Mouse (Mus musculus): ENCODE measurements around the gene Hlx.

Hlx gene

DNA sequence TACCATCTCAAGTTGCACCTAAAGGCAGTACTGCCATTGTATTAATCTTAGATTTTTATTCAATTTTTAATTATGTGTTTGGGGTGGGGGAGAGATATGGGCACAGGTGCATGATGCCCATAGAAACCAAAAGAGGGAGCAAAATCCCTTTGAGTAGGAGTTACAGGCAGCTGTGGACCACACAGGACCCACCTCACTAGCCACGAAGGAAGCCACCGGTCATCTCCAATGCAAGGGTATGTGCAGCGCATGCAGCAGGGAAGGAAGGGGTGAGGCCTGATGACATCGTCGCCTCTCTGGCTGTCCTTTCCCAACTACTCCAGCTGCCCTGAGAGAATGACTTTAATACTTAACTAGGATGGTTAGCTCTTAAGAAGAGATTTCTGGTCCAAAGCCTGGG, 18.7 kb downstream of the Hlx start:
- no peak for DNase-seq

DNA sequence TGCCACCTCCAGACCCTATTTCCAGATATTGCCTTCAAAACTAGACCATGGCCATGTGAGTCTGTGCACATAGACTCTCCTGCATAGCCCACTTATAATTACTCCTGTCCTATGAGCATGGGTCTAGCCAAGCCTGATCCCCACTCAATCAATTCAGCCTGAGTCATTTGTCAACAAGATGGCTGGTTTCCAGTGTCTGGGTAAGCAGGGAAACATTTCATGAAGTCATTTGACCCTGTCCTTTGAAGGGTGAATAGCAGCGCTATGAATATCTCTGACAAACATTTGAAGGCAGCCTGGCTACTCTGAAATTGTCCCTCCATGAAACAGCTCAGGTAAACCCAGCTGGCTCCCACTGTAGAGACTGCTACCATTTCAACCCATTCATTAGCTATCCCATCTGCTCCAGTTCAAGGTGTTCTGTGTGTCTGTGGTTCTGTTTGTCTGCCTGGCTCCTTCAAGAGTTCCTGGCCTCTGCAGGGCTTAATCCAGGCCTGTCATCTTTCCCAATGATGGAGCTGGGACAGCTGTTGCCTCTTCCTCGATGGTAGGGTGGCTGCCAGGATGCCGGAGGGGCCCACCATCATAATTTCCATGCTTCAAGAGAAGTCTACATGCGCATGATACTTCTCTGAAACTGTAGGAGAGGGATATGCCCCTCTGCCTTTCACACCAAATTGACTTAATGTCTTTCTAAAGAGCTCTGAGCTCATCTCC, 24.7 kb downstream of the Hlx start:
- DNase-seq = no peak

DNA sequence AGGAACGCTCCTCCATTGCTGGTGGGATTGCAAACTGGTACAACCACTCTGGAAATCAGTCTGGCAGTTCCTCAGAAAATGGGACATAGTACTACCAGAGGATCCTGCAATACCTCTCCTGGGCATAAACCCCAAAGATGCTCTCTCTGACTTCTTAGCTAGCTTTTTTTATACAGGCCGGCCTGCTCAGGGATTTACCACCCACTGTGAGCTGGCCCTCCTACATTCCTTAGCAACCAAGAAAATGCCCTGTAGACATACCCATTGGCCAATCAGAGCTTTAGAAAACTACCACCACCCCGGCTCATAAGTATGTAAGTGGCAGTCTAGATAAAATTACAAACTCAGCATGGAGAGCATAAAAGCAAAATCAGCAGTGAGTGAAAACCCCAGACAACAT, 27.5 kb downstream of the Hlx start:
- no peak for DNase-seq

DNA sequence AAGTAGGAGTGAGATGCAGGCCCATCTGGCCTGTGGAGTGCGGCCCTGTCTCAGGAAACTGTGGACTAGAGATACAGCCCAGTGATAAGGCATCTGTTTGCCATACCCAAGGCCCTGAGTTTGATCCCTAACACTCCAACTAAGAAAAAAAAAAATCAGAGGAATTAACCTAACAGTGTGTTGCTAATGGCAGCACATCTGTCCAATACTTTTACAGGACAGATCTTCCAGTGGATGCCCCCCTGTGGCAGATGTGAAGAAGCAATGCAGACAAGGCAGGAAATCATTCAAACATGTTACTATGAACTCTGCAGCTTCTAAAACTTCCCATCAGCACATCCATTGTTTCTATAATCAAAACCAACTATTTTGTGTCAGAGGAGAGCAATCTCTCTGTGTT, 33.1 kb downstream of the Hlx start:
- no peak for DNase-seq

DNA sequence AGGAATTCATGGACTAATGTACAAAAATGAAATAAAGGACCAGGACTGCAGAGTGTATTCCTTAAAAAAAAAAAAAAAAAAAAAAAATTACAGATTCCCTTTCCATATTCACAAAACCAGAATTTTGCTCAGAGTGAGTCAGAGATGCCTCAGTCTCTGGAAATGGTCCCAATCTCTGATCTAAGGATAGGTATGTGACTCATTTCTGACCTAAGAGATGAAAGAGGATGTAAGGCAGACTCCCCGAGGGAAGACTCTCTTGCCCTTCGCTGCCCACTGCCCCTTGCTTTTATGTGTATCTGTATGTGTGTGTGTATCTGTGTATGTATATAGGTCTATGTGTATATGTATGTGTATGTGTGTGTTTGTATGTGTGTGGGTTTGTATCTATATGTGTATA, 37.0 kb downstream of the Hlx start:
- no peak for DNase-seq

DNA sequence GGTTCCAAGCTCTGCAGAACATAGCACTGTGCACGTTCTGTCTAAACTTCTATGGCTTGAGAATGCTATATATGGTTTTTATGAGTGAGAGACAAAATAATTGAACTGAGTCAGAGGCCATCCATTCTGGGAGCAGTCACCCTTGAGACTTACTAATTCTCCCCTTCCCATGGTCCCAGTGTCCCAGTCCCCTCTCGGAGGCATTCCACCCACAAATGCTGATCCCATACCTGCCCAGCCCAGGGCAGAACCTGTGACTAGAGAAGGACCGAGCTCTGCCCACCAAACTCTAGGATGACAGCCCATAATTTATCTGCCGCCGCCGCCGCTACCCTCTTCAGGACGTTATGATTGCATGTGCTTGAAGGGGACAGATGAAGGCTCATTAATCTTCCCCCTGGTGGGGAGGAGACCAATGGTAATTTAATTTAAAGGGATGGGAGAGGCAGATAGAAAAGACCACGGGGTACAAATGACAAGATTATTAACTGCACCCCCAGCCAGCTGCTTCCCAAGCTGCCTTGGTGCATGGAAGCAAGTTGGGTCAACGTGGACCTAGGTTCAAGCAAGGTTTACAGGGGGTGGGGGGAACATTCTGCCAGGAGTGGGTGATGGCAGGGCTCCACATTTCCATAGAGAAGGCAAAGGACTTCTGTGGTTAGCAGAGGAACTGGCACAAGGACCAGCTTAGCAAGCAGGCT, 40.1 kb downstream of the Hlx start:
- no peak for DNase-seq

DNA sequence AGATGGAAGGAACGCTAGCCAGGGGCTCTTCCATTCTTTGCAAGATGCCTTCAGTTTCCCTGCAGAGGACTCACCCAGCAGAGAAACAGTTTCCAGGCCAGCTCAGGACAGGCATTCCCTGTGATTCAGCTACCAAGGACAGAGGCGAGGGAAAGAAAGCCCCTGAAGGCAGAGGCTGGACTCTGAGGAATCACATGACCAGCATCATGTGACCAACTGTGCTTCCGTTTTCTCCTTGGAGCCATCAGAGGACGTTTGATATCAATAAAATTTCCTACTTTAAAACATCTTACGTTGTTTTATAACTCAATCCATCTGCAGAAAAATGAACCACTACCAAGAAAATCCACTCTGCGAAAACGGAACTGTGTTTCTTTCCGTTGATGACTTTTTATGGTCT, 41.2 kb downstream of the Hlx start:
- no peak for DNase-seq

DNA sequence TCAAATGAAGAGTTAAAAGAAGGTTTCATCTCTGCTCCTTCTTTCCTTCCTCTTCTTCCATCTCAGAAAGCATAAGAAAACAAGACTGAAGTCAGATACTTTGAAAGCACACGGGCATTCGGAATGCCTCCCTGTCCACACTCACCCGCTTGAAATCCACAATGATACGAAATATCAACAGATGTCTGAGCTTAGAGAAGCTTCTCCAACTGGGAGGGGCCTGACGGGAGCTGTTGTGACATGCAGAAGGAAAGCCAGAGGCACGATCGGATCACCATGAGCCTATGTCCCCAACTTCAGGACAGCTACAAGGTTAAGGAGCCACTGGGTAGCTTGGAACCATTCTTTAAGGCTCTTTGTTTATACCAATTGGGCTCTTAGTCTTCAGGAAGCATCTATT, 44.4 kb downstream of the Hlx start:
- DNase-seq = no peak

DNA sequence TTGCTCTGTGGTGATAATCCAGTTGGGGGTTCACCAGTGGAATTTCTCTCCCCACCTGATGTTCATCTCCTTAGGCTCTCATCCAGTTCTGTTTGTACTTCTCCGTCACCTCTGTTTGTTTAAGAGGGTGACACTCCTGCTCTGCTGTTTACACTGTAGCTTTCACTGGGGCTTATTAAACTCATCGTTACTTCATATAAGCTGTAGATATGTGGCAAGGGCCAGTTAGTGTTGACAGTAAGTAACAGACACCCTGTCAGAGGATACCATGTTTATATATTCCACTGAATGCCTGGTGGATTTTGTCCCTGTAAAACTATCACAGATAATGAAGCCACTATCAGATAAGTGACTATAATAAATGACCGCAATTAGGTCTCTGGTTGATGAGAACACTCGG, 44.9 kb downstream of the Hlx start:
- no peak for DNase-seq

DNA sequence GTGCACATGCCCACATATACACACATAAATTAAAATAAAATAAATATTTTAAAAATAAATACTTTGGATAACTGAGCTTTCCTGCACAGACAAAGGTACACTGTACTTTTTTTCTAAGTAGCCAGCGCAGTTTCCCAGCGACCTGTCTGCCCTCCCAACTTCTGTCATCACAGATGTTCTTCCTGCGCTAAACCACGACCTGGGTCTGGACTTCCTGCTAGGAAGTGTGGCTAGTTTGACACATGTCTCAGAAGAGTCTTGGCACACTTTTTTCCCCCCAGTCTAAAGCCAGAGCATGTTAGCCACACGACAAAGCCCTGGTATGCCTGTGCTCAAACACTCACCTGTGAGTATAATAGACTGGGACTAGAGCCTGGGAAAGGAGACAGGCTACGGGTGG, 48.9 kb downstream of the Hlx start:
- no peak for DNase-seq

DNA sequence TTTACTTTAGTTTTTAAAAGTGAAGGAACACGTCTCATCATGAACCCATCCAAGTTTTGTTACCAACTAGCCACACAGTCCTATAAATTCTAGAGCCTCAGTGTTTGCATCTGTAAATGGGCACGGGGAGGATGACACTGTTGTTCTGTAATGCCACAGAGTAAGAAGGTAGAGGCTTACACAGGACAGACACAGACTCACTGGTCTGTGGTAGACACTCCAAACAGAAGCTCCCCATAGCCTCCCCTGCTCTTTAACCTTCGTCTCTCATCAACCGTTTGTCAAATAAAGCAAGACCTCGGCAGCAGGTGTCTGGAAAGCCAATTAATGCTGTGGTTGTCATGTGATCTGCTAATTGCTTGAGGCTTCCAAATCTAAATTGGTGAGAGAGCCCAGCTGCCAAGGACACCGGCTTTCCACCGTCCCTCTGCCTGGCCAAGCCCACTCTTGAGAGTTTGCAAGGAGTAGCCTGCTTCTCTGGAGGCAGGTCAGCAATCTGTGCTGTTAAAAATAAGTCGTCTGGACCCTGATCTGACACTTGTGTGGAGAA, 52.9 kb downstream of the Hlx start:
- no peak for DNase-seq

DNA sequence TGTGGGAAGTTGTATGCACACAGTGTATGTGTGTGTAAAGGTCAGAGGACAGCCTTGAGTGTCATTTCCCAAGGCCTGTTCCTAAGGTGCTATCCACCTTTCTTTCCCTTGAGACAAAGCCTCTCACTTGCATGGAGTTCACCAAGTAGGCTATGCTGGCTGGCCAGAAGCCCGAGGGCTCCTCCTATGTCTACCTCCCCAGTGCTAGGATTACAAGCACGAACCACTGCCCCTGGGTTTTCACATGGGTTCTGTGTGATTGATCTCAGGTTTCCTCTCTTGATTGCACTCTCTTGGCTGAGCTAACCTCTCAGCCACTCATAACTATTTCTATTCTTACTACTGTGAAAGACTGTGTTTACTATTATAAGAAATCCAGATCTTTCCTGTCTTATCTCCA, 54.8 kb downstream of the Hlx start:
- DNase-seq = no peak

Data from spleen, adult 18-20 months (tissue).